Mouse (Mus musculus) stomach, postnatal 0 days (tissue): ENCODE data around the gene Tex33. TPM values are rescaled to one million over a fixed set of nuclear protein-coding genes. Genes with fewer than 3 reads are reported as not detected.

Experiments used
- ATAC-seq: fragments of 200-750 bp; cut with Nextera tagmentation; 2 replicates; pipeline ENCODE4 v1.8.0; 2017; ENCODE audit not compliant: low FRiP score, low TSS enrichment
- DNase-seq: peaks from one replicate; pipeline ENCODE4 v3.0.0-alpha.2; 2016; ENCODE audit warnings: low spot score
- H3K27ac ChIP-seq: fragments of 300-500 bp; sonication (generic); replicated peaks from 2 replicates; pipeline ENCODE4 v1.5.1; 2014; ENCODE audit warnings: mild to moderate bottlenecking, control low read depth
- H3K27me3 ChIP-seq: fragments of 300-500 bp; sonication (generic); 2 replicates; pipeline ENCODE4 v1.6.1; 2014; ENCODE audit warnings: low read length; ENCODE audit not compliant: control insufficient read depth, insufficient read depth
- H3K36me3 ChIP-seq: fragments of 300-500 bp; sonication (generic); 2 replicates; pipeline ENCODE4 v1.6.1; 2014; ENCODE audit warnings: low read length, mixed read lengths; ENCODE audit not compliant: control insufficient read depth, insufficient read depth
- H3K4me1 ChIP-seq: fragments of 300-500 bp; sonication (generic); replicated peaks from 2 replicates; pipeline ENCODE4 v1.6.1; 2014; ENCODE audit warnings: antibody characterized with exemption; ENCODE audit not compliant: control insufficient read depth, insufficient read depth
- H3K4me2 ChIP-seq: fragments of 300-500 bp; sonication (generic); replicated peaks from 2 replicates; pipeline ENCODE4 v1.6.1; 2014; ENCODE audit warnings: low read depth, mild to moderate bottlenecking, control low read depth, moderate library complexity
- H3K4me3 ChIP-seq: fragments of 300-500 bp; sonication (generic); 2 replicates; pipeline ENCODE4 v1.5.1; 2014; ENCODE audit warnings: low read depth, low read length, control low read depth
- H3K9ac ChIP-seq: fragments of 300-500 bp; sonication (generic); 2 replicates; pipeline ENCODE4 v1.6.1; 2014; ENCODE audit warnings: mild to moderate bottlenecking, low read length, control low read depth, mixed read lengths
- H3K9me3 ChIP-seq: fragments of 300-500 bp; sonication (generic); 2 replicates; pipeline ENCODE4 v1.6.1; 2016; ENCODE audit warnings: low read length; ENCODE audit not compliant: control insufficient read depth
- CTCF ChIP-seq: IDR thresholded peaks from 2 replicates; pipeline ENCODE4 v1.5.1; 2016; ENCODE audit warnings: antibody characterized with exemption, low read depth, mild to moderate bottlenecking, moderate library complexity
- EP300 ChIP-seq: optimal IDR thresholded peaks from 2 replicates; pipeline ENCODE3; 2016; ENCODE audit warnings: antibody characterized with exemption
- WGBS: fragments of 180-500 bp; shearing (Covaris S2); extraction: QIAGEN DNeasy Blood & Tissue Kit; methylation state at CpG from one replicate; pipeline ENCODE4 v1.1.7; 2014; 5-methylcytosine and 5-hydroxymethylcytosine counted together
- polyA plus RNA-seq: library from polyadenylated mRNA; unstranded; fragments of >200 nt; fragmentation: Nextera tagmentation; extraction: Ambion mirVana; gene quantifications from 2 replicates; pipeline ENCODE4 v1.2.1, GENCODE M21; 2015

The Tex33 gene
- polyA plus RNA-seq, 1 experiment from 2014 or later: not detected

DNA sequence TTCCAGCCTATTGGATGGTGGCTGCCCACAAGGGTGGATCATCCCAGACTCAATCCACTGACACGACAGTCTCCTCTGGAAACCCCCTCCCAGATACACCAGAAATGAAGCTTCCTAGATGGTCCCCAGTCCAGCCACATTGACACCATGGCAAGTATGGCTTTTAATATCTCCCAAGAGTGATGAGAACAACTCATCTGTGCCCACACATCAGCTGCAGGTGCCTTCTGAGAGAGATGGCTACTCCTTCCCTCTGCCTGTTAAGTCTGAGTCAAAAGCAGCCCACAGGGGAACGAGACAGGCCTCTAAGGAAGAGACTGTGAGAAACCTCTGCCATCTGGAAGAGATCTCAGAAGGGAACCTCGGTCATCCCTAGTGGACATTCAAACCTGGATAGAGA is 27.9 kb downstream of the Tex33 start:
- Histone ChIP-seq H3K9ac (no peak overlapping the region), H3K4me2 (no peak overlapping the region), H3K36me3 (no peaks in the 10 kb centered on the region), H3K9me3 (no peaks in the 10 kb centered on the region), H3K4me1 (no peaks in the 10 kb centered on the region), H3K27me3 (no peaks in the 10 kb centered on the region), H3K4me3 (no peak overlapping the region), H3K27ac (no peak overlapping the region)
- no peak for DNase-seq
- WGBS: 78% methylated on average over 3 of the region's 3 CpGs
- TF ChIP-seq EP300 (no peak), CTCF (no peak)
- ATAC-seq: no peak

DNA sequence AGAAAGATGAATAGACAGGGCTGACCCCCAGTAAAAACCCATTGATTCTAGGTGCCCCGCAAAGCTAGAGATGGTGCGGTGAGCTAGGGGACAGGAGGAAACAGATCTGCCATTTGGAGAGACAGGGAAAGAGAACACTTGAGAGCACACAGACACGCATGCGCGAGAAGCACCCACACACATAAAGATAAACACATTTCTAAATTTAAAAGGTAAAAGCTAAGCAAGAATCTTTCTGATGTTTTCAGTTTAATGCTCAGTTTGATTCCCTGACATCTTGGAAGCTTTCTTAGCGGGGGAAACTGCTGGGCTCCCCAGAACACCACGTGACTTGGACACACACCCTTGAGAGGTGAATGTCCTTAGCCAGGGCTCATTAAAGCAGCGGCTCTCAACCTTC is 28.8 kb downstream of the Tex33 start:
- H3K27me3 ChIP-seq: no peaks in the 10 kb centered on the region
- WGBS: 65% methylated on average over 8 of the region's 8 CpGs

DNA sequence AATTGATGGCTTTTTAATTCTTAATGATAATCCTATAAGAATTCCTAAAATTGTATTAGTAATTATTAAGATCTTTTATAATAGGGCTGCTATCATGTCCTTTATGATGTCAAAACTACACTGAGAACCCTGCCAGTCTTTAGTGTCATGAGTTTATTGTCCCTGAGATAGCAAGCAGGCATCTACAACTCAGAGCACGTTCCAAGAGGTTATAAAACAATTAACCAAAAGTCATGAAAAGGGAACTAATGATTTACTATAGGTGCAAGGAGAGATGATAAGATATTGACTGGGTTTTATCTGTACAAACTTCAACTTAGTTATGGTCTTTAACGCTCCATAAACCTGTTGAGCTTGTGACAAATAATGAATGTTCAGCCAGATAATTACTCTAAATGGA is 29.8 kb downstream of the Tex33 start:
- Histone ChIP-seq H3K36me3 (no peaks in the 10 kb centered on the region), H3K9ac (no peak overlapping the region), H3K4me2 (no peak overlapping the region), H3K27ac (no peak overlapping the region), H3K4me3 (no peak overlapping the region), H3K27me3 (no peaks in the 10 kb centered on the region), H3K9me3 (no peaks in the 10 kb centered on the region), H3K4me1 (no peaks in the 10 kb centered on the region)
- DNase-seq: no peak
- ATAC-seq: no peak
- TF ChIP-seq EP300 (no peak), CTCF (no peak)
- 32% methylated on average over 2 of the region's 2 CpGs for WGBS

More for the DNA sequence above, 28.8 kb downstream of the Tex33 start:
- Histone ChIP-seq H3K4me3 (no peak overlapping the region), H3K4me1 (no peaks in the 10 kb centered on the region), H3K4me2 (no peak overlapping the region), H3K27ac (no peak overlapping the region), H3K36me3 (no peaks in the 10 kb centered on the region), H3K9ac (no peak overlapping the region), H3K9me3 (no peaks in the 10 kb centered on the region)
- no peak for DNase-seq
- no peak for ATAC-seq
- TF ChIP-seq CTCF (no peak), EP300 (no peak)

- TF ChIP-seq EP300 (no peak), CTCF (no peak)
- 87% methylated on average over 5 of the region's 5 CpGs for WGBS
- no peaks in the 10 kb centered on the region for H3K9me3 ChIP-seq
- no peak overlapping the region for H3K4me2 ChIP-seq
- no peak overlapping the region for H3K27ac ChIP-seq
- no peak overlapping the region for H3K9ac ChIP-seq
- no peaks in the 10 kb centered on the region for H3K27me3 ChIP-seq
- DNase-seq (no peak), ATAC-seq (no peak)
- no peak overlapping the region for H3K4me3 ChIP-seq
- no peaks in the 10 kb centered on the region for H3K4me1 ChIP-seq
- H3K36me3 ChIP-seq: no peaks in the 10 kb centered on the region
Measured at GRCm38 (mm10) chr15:78355548-78355947, 40.2 kb downstream of the Tex33 start.

- no peaks in the 10 kb centered on the region for H3K9me3 ChIP-seq
- no peak overlapping the region for H3K27ac ChIP-seq
- H3K9ac ChIP-seq: no peak overlapping the region
- H3K27me3 ChIP-seq: no peaks in the 10 kb centered on the region
- no peaks in the 10 kb centered on the region for H3K4me1 ChIP-seq
- ATAC-seq: no peak
- peak; percentile 83 for TF ChIP-seq CTCF
- TF ChIP-seq EP300: no peak
- H3K4me2 ChIP-seq: no peak overlapping the region
- peak; percentile 55 for DNase-seq
- 0% methylated on average over 1 of the region's 1 CpGs for WGBS
- H3K4me3 ChIP-seq: no peak overlapping the region
- H3K36me3 ChIP-seq: no peaks in the 10 kb centered on the region
Measured at GRCm38 (mm10) chr15:78354958-78355357, 40.8 kb downstream of the Tex33 start.

DNA sequence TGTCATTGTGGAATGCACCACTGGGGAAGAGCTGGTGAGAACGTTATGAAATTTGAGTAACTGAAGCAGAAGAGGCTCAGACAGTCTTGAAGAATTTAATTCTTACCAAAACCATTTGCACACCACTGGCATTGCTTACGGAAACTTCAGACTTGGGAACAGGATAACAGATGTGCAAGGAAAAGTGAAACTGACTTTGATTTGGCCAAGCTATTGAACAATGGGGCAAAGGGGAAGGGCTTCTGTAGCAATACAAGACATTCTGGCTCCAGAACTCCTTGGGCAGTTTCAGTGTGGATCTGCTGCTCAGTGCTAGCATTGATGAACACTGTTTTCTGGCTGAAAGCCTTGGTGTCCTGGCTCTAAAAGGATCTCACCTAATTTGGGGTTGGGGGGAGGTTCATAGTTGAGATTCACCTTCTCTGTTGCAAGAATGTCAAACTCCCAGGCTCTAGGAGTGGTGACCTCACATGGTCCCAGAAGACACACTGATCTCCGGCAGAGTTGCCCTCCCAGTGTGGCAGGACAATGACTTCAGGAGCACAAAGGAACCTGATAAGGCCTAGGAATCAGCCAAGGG is 44.0 kb downstream of the Tex33 start:
- no peak overlapping the region for H3K9ac ChIP-seq
- 34% methylated on average over 3 of the region's 3 CpGs for whole genome bisulfite sequencing
- H3K27ac ChIP-seq: no peak overlapping the region
- H3K9me3 ChIP-seq: no peaks in the 10 kb centered on the region
- no peak for ATAC-seq
- no peaks in the 10 kb centered on the region for H3K36me3 ChIP-seq
- TF ChIP-seq EP300 (no peak), CTCF (no peak)
- H3K4me2 ChIP-seq: no peak overlapping the region
- H3K4me1 ChIP-seq: no peaks in the 10 kb centered on the region
- no peak for DNase-seq
- no peaks in the 10 kb centered on the region for H3K27me3 ChIP-seq
- no peak overlapping the region for H3K4me3 ChIP-seq
